Mouse (Mus musculus) small intestine, adult 2 months (tissue): ENCODE data around the gene Ndrg2. TPM values are rescaled to one million over a fixed set of nuclear protein-coding genes. Genes with fewer than 3 reads are reported as not detected.
A peak's percentile ranks its signal among the peaks of the same experiment; 100 is the strongest.
"Not testable (repeated sequence)": the region's sequence is repeated elsewhere in the genome, so short reads cannot be mapped to it uniquely, and the experiment has no call there.

ENCODE experiments used
- H3K27ac ChIP-seq: fragments of 200-500 bp; 2 replicates; pipeline ENCODE4 v1.5.1; 2012; ENCODE audit warnings: low read depth, low read length, control low read depth, inconsistent platforms; ENCODE audit not compliant: insufficient read depth
- H3K27me3 ChIP-seq: fragments of 200-500 bp; 2 replicates; pipeline ENCODE4 v1.6.1; 2012; ENCODE audit warnings: mild to moderate bottlenecking, moderate library complexity, low read length, inconsistent platforms; ENCODE audit not compliant: control insufficient read depth, insufficient read depth
- H3K36me3 ChIP-seq: fragments of 200-500 bp; 2 replicates; pipeline ENCODE4 v1.6.1; 2012; ENCODE audit warnings: mild to moderate bottlenecking, low read length, control low read depth, inconsistent platforms; ENCODE audit not compliant: control insufficient read depth, insufficient read depth
- H3K4me1 ChIP-seq: fragments of 200-500 bp; 2 replicates; pipeline ENCODE4 v1.6.1; 2012; ENCODE audit warnings: low read length, inconsistent platforms, mixed read lengths; ENCODE audit not compliant: control insufficient read depth, insufficient read depth, insufficient read length
- H3K4me3 ChIP-seq: fragments of 200-500 bp; 2 replicates; pipeline ENCODE4 v1.5.1; 2012; ENCODE audit warnings: low read depth, mild to moderate bottlenecking, control low read depth, inconsistent platforms, low read length, moderate library complexity
- CTCF ChIP-seq: fragments of 200-500 bp; IDR thresholded peaks from 2 replicates; pipeline ENCODE4 v1.5.1; 2012; ENCODE audit warnings: low read depth, mild to moderate bottlenecking, control low read depth, inconsistent platforms, low read length, moderate library complexity, mixed read lengths; ENCODE audit not compliant: insufficient replicate concordance, insufficient read length; ENCODE audit errors: extremely low read depth
- POLR2A ChIP-seq: fragments of 200-500 bp; IDR thresholded peaks from 2 replicates; pipeline ENCODE4 v1.6.1; 2012; ENCODE audit warnings: low read depth, mild to moderate bottlenecking, control low read depth, inconsistent platforms, low read length, moderate library complexity
- WGBS: fragments of 180-500 bp; shearing (Covaris S2); methylation state at CpG from one replicate; pipeline ENCODE4 v1.1.7; 2018; 5-methylcytosine and 5-hydroxymethylcytosine counted together
- polyA plus RNA-seq: library from polyadenylated mRNA; depleted of rRNA; stranded (reverse); fragments of >200 nt; gene quantifications from 2 replicates; pipeline ENCODE4 v1.2.3, GENCODE M21; 2012

Gene Ndrg2
- polyA plus RNA-seq, 1 experiment, result 32.9 TPM

DNA sequence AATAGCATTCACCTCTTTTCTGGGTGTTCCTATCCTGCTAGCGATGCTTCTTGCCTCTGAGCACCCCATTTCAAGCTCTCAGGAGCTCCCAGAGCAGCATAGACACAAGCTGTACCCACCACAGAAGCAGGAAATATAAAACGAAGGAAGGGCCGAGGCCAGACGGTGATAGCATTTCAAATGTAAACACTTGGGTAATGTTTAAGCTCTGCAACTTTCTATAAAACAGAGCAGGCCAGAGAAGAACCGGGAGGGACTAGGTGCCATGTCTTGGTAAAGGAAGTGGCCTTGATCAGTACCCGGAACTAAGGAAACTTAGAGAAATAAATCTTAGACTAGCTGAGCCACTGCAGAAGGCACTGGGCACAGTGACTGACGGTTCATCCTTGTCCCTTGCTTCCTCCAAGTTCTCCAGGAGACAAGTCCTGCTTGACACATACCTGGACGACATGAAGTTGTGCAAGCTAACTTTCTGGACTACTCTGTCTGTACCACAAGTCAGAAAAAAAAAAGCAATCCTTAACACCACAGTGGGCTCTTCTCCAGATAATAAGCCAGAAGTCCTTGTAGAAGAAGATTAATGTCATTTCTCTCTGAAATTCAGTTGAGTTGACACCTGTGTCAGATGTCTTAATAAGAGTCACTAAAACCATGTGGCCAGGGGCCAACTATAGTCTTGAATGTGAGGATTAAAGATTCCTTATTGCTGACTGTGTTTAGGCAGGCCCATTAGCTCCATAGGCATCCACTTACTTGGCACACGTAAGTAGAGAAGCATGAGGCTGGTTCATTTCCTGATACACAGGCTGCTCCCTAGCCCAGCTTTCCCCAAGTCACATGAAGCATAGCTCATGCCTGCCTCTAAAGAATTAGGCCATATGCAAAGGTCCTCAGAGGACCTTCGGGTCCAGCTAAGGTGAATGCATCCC is 18.4 kb upstream of the Ndrg2 start:
- H3K4me3 ChIP-seq, result no peak overlapping the region
- peak overlapping the region; percentile 46 for H3K27ac ChIP-seq
- TF ChIP-seq POLR2A, result no peak
- no peak for TF ChIP-seq CTCF
- WGBS, result 20% methylated on average over 10 of the region's 10 CpGs
- no peaks in the 10 kb centered on the region for H3K27me3 ChIP-seq
- no peaks in the 10 kb centered on the region for H3K36me3 ChIP-seq
- peaks cover 7% of the 10 kb centered on the region; the same call in 1 of the 2 replicates for H3K4me1 ChIP-seq

DNA sequence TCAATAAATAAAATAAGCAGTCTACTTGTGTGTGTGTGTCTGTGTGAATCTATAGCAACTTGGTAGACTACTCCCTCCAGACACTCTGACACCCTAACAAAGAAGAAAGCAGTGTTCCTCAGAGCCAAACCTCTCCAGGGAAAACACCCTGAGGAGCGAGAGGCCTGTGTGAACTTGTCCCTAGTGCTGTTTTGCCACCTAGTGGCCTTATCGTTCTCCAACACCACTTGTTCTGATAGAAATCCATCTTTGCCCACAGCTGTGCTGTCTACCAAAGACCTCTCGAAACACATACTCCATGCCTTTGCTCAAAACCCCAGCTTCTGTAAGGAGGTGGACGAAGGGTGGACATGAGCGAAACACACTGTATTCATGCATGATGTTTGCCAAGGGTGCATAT is 16.9 kb upstream of the Ndrg2 start:
- 30% methylated on average over 5 of the region's 5 CpGs for WGBS
- H3K4me3 ChIP-seq, result no peak overlapping the region
- H3K36me3 ChIP-seq, result no peaks in the 10 kb centered on the region
- H3K27me3 ChIP-seq, result no peaks in the 10 kb centered on the region
- no peak for TF ChIP-seq POLR2A
- TF ChIP-seq CTCF, result peak; percentile 61; the same call in 1 of the 2 replicates
- H3K27ac ChIP-seq, result no peak overlapping the region
- peaks cover 7% of the 10 kb centered on the region; the same call in 1 of the 2 replicates for H3K4me1 ChIP-seq

DNA sequence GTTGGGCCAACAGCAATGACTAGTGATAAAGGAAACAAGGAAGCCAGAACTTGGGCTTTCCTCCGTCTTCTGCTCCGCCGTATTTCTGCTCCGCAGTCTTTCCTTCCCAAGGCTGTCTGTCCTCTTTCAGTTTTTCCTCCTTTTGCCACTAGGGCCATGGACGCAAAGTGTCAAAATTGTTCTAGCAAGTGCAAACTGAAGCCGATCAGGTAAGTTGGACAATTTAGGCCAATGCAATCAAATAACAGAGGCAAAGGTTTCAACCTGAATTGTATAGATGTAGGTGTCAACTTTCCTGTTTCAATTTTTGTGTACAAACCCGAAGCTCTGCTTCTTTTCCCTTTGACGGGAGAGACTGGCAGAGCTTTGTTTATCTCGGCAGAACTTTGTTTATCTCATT is 16.0 kb upstream of the Ndrg2 start:
- 0 out of 2 replicates have a peak overlapping the region, but pooled peaks have one; percentile 7 for H3K4me3 ChIP-seq
- no peaks in the 10 kb centered on the region for H3K36me3 ChIP-seq
- H3K4me1 ChIP-seq, result peaks cover 7% of the 10 kb centered on the region; the same call in 1 of the 2 replicates
- no peak for TF ChIP-seq POLR2A
- TF ChIP-seq CTCF, result no peak
- WGBS, result 68% methylated on average over 9 of the region's 9 CpGs
- H3K27ac ChIP-seq, result peak overlapping the region; percentile 50; the same call in 1 of the 2 replicates
- no peaks in the 10 kb centered on the region for H3K27me3 ChIP-seq

DNA sequence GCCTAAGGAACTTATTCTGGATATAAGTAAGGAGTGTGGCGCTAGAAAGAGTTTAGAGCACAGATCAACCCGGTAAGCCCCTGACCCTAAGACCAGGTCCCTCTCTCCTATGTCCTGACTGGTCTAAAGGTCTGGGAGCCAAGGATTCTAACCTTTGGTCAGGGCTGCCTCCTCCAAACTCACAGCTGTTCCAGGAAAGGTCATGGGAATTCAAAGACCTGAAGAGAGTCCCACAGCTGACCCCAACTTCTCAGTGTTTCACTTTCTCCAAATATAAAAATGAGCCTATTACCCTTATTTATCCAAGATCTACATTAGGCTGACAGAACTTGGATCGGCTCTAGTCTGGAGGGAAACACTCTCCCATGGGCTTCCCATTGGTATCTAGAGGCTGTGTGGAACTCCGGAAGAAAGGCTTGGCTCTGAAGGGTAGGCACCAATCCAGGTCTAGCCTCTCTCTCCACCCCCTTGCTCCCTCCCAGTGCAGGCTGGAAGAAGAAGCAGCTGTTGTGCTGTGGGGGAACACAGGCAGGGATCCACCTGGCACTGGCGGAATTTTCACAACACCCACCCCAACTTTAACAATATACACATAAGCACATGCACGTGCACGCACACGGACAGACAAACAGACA is 15.5 kb upstream of the Ndrg2 start:
- 76% methylated on average over 8 of the region's 8 CpGs for WGBS

DNA sequence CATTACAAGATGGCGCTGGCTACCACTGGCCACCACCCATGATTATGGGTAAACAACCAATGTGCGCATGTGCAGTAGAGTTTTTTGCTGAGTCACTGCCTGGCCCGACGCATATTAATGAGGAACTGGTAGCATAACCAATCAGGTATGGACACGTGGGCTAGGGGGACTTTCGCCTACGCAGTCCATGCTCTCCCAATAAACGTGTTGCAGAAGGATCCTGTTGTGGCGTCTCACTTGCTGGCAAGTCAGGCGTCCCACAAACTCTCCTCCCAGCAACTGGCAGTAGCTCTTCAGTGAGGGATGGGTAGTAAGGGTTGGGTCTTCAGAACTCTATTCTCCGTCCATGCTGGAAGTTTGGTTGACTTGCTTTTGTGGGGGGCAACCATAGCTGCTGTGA is 13.0 kb upstream of the Ndrg2 start:
- H3K27me3 ChIP-seq, H3K4me3 ChIP-seq, H3K4me1 ChIP-seq, H3K36me3 ChIP-seq, H3K27ac ChIP-seq: not testable (repeated sequence)
- 96% methylated on average over 11 of the region's 11 CpGs for WGBS

More for the DNA sequence above, 15.5 kb upstream of the Ndrg2 start:
- Histone ChIP-seq H3K36me3 (no peaks in the 10 kb centered on the region), H3K4me1 (peaks cover 7% of the 10 kb centered on the region; the same call in 1 of the 2 replicates), H3K27ac (peak overlapping the region; percentile 50; the same call in 1 of the 2 replicates), H3K4me3 (0 out of 2 replicates have a peak overlapping the region, but pooled peaks have one; percentile 7), H3K27me3 (no peaks in the 10 kb centered on the region)
- no peak for TF ChIP-seq POLR2A
- TF ChIP-seq CTCF, result no peak

DNA sequence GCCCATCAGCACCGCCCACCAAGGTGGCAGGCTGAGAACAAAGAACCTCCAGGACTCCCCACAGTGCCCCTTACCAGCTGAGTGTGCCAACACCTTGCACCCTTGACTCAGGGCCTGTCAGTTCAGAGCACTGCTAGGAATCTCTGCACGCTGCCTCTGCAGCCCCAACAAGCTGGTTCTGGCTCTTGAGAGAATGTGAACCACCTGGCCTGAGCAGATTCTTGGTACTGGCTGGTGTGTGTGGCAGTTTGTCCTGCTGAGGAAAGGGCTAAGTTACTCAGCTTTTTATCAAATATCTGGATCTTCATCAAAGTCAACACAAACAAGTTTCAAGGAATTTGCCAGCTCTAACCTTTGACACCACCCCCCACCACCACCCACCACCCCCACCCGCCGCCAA is 9.5 kb upstream of the Ndrg2 start:
- H3K4me1 ChIP-seq, result no peaks in the 10 kb centered on the region
- WGBS, result 86% methylated on average over 4 of the region's 4 CpGs
- H3K27me3 ChIP-seq, result no peaks in the 10 kb centered on the region; the same call in 1 of the 2 replicates
- H3K36me3 ChIP-seq, result no peaks in the 10 kb centered on the region
- TF ChIP-seq CTCF, result no peak
- no peak for TF ChIP-seq POLR2A
- H3K27ac ChIP-seq, result no peak overlapping the region
- no peak overlapping the region for H3K4me3 ChIP-seq

DNA sequence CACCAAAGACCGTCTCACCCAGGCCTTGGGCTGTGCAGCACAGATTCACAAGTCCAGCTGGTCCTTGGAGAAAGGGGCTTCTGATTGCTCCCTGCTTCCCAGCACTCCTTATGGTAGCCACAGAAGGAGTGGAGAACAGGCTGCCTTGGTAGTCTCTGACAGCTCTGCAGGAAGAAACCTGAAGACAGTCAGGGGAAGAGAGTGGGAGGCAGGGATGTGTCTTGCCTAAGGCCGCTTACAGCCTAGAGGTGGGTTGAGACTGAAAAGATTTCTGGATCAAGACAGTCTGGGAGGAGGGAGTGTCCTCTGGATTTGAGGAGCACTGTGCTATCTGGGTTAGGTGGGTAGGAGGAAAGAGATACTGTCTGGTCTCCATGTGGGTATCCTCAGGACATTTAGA is 9.0 kb upstream of the Ndrg2 start:
- Histone ChIP-seq H3K4me1 (no peaks in the 10 kb centered on the region), H3K36me3 (no peaks in the 10 kb centered on the region), H3K27ac (no peak overlapping the region), H3K27me3 (no peaks in the 10 kb centered on the region; the same call in 1 of the 2 replicates), H3K4me3 (no peak overlapping the region)
- no peak for TF ChIP-seq POLR2A
- no peak for TF ChIP-seq CTCF
- WGBS, result 94% methylated on average over 2 of the region's 2 CpGs
